Mouse (Mus musculus) 3T3-L1 (cell line): ENCODE data around the gene Wdr82.
A peak's percentile ranks its signal among the peaks of the same experiment; 100 is the strongest.

Experiments
- DNase-seq: peaks from one replicate; pipeline ENCODE4 v3.0.0-alpha.2; 2015; ENCODE audit warnings: low read depth, low spot score

Gene Wdr82

DNA sequence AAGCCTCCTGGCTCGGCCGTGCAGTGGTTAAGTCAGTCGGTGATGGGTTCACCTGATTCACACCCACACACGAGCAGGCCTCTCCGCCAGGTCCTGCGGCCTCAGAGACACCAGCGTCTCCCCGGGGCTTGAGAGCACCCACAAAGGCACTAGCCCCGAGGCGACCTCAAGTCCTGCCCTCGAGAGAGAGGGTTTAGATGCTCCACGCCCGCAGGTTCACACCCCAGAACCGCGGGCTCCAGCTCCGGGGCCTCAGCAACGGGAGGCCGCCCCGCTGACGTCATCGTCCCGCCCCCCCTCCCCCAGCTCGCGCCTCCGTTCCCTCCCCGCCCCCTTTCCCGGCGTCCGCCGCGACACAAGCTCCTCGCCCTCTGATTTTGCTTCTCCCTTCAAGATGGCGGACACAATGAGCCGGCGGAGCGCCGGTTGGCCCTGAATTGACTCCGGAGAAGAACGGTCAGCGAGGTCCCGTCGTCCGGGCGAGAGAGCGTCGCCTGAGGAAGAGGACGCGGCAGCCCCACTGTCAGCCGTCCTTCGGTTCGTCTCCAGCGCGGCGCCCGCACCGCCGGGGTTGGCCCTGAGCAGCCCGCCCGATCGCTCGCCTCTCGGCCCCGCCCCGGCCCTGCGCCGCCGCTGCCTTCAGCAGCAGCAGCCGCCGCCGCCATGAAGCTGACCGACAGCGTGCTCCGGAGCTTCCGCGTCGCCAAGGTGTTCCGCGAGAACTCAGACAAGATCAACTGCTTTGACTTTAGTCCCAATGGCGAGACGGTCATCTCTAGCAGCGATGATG is at the start of gene Wdr82:
Wdr82 (plus strand) TSS at position 373 of the 790 bp plus-strand sequence.
- peak; percentile 88 for DNase-seq

DNA sequence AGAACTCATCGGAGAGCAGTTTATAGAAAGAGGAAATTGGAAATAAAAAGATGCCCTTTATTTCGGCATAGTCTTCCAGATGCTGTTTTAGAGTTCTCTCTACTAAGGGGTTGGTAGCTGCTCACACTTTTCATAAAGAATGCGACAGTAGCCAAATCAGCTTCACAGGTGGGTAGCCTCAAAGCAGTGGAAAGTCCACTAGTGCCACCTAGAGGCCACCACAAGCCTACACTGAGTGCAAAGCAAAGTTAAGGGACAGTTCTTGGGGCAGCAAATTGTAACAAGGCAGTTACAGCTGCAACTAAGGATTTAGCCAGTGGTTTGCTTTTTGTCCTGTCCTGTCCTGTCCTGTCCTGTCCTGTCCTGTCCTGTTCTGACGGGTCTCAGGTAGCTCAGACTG is 47.1 kb upstream of the Wdr82 start:
- DNase-seq, result peak; percentile 53

DNA sequence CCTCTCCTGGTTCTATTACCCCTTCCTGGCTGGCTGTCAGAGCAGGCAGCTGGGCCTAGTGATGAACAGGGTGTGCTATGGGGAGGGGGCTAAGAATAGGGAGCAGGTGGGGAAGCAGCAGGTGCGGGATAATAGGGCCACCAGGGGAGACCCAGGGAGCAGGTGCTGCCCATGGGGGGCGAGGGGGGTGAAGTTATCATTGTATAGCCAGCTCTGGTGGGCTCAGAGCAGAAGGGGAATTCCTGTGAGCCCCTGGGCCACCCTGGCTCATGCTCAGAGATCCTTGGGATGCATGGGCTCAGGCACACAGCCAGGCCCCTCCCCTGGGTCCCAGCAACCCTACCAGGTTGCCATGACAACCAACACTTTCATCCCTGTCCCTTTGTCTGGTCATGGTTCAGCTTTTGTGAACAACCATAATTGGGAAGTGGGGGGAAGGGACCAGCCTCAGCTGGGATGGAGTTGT is 43.9 kb upstream of the Wdr82 start:
- DNase-seq, result no peak

DNA sequence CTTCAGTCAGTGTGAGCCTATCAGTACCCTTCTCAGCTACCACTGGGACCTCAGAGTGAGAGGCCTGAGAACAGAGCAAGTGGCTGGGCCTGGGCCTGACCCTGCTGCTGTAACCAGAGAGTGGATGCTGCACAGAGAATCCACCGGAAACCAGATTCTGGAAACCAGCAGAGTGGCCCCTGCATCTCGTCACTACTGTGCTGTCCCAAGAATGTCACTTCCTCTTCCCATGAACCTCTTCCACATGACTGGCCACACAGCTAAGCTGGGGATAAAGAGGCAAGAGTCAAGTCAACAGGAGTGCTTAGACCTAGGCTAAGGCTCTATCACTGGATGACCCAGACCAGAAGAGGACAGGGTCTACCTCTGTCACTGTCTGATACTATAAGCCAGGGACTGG is 41.7 kb upstream of the Wdr82 start:
- DNase-seq, result no peak

DNA sequence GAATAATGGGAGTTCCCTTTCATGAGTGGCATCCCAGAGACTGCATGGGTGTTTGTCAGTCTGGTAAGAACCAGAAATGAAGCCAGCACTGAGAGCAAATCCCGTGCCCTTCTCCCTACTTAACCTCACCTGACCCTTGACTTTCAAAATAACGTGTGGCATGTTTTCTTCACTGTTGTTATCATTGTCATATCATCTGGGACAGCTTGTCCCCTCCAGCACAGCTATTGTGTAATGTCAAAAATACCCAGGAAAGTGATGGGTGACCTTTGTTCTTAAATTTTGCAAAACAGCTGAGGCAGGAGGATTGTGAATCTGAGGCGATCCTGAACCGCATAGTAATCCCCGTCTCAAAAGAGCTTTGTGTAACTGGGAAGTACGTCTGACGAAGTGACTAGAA is 40.5 kb upstream of the Wdr82 start:
- no peak for DNase-seq

DNA sequence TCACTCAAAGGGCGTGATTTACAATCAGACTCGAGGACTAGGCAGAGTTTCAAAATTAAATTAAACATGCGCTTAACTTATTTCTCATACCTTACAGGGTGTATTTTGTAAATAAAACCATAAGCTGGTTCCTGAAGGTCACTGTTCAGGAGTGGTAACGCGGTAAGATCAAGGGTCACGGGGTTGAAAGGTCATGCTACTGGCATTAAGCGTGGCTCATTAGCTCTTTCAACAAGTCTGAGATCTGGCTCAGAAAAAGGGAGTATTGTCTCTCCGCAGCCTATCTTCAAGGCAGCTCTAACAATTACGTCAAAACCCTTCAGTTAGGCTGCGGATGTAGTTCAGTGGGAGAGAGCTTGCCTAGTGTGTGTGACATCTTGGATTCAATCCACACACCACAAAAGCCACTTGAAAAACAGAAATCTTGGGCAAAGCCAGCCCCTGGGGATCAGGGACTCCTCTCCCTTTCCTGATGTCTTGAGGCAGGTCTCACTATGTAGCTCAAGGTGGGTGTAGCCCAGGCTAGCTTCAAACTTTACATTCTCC is 33.0 kb upstream of the Wdr82 start:
- no peak for DNase-seq

DNA sequence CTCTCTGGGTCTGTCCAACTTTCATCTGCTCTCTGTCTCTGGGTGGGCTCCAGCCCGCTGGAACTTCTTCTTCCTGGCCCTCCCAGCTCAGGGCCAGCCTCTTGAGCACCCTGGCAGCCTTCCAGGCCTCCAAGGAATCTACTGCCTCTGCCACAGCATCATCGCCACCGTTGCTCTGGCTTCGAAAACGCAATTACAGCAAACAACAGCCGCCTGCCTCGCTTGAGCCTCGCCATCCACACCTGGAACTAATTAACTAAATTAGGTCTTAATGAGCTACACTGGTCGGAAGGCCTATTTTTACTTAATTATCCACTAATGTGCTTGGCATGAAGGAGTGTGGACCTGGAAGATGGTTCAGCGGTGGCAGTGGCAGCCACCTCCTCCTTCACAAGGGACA is 31.0 kb upstream of the Wdr82 start:
- no peak for DNase-seq

DNA sequence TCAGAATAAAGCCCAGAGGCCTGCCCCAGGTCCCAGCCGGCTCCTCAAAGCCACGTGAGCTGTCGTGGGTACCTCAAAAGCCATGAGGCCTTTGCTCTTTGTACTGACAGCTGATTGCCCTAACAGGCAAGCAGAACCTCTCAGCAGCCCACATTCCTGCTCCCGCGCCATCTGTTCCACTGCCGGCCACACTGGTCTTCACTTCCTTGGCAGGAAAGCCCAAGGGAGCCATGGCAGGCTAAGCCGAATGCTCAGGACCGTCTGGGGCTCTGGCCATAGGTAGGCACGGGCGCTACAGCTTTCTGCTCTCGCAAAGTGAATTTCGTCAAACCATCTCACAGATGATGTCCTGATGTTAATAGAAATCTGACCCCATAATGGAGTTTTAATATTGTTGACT is 28.8 kb upstream of the Wdr82 start:
- DNase-seq, result no peak

DNA sequence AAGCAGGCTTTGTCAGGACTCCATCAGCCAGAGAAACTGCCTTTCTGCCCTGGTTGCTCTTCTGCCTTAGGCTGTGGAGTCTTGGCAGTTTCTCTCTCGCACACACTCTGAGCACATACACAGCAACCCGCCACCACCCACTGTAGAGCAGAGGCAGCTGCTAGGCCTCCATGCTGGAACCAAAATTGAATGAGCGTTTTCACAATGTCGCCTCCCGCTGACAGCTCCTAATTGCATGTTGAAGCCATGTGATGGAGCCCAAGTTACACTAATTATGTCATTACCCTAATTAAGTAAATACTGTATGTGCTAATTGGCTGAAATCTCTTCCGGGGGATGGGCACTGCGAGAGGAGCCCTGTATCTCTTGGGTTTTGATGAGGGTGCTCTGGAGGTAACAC is 26.6 kb upstream of the Wdr82 start:
- no peak for DNase-seq

DNA sequence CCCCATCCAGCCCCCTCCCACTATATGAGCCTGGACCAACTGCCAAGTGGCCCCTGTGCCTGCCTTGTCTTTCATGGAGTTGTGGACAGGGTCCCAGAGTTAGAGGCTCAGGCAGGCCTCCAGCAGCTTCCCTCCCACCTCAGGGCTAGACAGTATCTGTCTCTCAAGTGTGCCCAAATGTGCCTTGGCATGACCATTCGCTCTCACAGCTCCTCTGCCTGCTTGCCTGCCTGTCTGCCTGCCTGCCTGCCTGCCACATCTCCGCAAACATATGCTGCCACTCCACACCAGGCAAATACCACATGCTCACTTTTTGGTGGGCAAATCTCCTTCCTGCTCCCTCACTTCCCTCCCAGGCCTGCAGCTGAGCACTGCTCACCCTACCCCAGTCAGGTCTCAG is 25.1 kb upstream of the Wdr82 start:
- no peak for DNase-seq

DNA sequence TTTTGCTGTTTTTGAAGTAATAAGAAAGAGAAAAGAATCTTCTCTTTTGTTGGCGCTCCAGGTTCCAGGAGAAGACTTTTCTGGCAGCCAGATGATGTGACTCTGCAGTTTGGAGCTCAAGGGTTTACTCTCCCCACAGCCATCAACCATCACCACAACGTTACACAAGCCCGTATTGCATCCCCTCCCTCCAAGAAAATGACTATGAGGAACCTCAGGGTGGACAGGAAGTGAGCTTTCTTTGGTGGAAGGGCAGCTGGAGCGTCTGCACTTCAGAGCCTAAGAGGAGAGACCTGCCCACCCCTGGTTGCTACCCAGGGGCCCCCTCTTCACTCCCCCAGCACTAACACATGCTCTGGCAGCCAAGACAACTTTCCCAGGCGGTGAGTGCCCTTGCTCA is 23.4 kb upstream of the Wdr82 start:
- DNase-seq, result no peak

DNA sequence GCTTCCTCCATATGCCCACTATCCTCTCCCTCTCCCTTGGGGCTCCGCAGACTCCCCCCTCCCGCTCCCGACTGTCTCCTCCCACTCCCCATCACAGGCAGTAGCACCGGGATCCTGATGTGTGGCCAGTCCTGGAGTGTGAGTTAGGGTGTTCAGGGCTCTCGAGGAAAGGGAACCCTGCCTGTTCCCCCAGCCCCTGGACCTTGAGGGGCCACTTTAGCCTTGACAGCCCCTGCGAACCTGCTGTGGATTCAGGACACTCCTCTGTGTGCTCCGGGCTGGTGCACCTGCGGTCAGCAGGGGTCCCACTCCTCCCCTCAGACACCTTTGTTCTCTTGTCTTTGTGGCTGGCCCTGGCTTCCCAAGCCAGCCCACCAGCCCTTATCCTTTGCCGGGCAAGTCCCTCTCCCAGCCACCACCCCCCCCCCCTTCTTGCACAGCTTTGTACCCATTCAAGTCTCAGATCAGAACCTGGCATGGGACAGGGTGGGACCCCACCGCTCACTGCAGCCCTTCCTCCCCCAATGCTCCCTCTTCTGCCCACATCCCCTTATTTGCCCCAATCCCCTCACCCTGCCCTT is 22.8 kb upstream of the Wdr82 start:
- no peak for DNase-seq

DNA sequence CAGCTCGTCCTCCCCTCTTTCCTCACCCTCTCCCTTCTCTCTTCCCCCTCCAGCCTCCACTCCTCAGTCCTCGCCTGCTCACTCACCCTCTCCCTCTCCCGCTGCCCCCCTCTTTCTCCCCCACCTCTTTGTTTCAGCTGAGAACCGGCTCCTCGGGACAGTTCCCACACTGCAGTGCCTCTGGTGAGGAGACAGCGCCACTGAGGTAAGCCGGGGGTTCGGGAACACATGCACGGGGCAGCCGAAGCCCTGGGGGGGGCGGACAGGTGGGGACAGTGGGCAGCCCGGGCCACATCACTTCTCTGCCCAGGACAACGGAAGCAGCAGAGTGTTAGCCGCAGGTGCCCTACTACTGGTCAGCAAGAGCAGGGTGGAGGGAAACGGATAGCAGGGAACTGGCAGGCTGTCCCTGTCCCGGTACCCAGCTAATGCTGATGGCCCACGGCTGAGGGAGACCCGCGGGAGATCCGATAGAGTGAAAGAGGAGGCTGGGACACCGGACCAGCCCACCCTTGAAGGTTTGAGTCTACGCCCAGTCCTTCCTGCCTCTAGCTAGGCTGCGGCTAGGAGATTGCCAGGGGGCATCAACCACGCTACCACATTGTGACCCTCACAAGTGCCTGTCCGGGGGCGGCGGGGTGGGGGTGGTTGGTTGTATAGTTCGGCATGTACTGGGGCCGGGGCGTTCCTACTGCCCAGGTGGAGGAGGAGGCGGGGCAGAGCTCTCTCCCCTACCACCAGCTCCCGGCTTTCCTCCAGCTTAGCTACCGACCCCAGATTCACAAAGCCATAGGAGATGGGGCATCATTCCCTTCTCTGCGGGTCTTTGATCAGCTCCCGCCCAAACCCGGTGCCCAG is 22.0 kb upstream of the Wdr82 start:
- DNase-seq, result no peak

DNA sequence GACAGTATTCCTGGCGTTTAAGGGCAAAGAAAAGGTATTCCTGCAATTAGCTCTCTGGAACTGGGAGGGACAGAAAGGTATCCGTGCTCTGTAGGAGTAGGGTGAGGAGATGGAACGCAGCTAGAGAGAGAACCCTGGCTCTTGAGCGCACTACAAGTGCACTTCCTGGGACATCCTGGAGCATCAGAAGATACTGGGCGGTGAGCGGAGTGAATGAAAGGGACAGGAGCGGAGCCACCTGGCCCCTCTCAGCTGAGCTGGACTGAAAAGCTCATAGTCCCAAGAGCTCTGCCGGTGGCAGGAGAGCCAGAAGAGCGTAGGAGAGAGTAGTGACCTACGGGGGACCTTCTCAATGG is 21.4 kb upstream of the Wdr82 start:
- DNase-seq, result no peak

DNA sequence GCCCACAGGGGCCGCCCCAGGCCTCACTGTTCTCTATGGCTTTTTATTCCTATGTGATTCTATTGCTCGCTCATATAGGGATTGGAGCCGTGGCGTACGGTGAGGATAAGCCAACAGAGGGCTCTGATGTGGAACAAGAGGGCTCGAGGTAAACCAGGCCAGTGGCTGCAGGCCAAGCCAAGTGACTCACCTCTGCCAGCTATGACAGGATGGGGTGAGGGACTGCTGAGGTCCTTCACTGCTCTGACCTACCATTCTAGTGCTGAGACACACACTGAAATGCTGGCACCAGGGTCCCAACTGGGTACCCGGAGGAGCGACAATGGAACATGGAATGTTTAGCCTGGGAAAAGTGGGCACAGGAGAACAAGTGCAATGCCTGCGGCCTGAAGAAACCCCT is 16.6 kb upstream of the Wdr82 start:
- DNase-seq, result peak; percentile 67

DNA sequence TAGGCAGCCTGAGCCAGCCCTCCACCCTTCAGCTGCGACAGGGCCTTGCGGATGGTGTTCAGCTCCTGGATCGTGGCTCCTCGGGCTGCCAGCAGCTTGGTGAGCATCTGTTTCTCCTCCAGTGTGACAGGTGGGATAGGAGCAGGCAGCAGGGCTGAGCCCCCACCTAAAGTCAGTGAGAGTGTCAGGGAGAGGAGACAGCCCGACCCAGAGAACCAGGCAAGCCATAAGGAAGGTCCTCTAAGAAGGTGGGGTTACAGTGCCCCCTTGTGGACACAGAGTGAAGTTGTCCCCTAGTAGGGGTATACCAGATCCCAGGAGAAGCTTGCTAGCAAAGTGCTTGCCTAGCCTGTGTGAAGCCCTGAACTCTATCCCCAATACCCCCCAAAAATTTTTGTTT is 14.3 kb upstream of the Wdr82 start:
- peak; percentile 83 for DNase-seq

DNA sequence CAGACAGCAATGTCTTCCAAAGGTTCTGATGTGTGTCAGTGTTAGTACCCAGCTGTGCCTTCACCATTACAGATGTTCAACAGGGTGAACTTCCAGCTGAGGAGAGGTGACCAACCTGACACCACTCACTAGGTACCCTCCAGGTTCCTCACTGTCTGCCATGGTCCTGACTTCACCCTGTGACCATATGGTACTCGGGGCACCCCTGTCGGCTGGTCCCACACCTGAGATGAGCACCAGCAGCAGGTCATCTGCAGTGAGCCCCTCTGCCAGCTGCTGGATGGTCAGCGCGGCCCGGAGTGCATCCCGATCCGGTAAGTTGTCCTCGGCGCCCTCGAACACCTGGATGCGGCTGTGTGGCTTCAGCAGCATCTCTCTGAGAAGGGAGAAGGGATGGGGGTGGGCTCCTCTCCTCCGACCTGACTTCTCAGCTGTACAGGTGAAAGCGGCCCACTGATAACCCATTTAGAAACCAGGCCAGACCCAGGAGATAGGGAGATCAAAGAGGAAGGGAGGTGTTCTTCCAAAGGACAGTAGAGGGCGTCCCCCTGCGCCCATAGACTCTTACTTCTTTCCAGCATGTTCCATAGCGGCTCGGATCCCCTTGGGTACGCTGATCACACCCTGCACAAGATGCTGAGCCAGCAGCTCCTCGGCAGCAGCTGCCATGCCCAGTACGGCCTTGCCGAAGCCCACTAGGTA is 13.7 kb upstream of the Wdr82 start:
- no peak for DNase-seq

DNA sequence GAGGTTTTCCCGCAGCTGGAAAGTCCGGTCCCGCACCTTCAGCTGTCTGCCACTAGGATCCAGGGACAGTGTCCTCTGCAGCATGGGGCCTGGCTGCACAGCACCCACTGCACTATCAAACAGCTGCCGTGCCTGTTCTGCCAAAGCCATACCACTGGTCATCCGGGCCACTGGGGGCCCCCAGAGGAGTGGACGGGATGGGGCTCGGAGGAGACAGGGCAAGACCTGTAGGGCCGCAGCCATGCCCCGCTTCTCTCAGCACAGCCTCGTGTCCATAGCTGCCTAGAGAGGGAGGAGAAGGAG is 13.2 kb upstream of the Wdr82 start:
- no peak for DNase-seq

DNA sequence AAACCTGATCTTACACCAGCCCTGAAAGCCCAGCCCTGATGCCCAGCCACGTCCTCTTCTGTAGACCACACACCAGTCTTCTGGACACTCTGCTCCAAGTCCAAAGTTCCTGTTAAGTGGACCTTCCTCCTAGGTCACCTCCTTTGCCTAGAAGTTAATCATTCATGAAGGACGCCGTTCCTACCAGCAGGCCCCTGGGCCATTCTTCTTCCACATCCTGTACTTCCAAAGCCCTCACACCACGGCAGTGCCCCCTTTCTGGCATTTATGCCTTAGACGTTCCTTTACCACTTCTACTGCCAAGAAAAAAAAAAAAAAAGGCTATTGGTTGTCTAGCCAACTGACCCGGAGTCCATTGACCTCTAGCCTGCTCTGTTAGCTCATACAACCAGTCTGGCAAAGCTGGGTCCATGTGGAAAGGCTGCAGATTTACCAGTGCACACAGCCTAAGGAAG is 12.7 kb upstream of the Wdr82 start, which contains the start of gene Glyctk:
Glyctk (minus strand) TSS at position 102 of the 455 bp plus-strand sequence.
- DNase-seq, result no peak

DNA sequence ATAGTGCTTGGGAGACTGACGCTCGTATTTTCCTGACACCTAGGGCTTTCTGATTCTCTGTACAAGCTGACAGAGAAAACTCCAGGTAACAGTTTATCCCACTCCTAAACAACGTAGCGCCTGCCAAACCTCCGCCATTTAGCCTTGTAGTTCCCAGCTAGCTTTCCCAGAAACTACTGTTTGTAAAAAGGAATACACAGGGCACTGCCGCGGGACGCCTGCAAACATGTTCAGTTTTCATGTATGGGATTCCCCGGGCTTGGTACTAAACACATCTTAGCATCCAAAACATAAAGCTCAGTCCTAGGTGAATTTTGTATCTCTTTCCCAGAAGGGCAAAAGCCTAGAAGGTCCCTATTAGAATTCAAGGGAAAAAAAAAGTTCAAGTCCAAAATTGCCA is 11.5 kb upstream of the Wdr82 start:
- no peak for DNase-seq

DNA sequence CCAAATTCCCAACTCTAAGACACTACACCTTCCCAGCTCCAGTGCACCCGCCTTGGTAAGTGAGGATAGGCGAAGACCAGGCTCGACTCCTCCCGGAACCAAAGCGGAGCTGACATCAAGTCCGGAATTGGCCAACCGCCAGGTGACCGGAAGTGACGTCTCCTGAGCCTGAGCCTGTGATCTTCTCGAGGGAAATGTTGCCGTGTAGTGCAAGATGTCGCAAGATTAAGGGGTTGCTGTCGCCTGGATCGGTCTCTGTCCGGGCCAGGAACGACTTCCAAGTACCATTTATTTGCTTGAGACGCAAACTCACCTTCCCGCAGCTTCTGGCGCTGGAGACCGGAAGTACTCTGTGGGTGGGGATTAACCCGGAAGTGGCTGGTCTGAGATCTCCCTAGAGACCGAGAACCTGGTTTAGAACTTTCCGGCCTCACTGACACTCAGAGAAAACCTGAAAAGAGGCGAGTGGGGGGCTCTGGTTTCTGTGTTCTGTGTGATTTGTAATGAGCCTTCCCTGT is 10.9 kb upstream of the Wdr82 start:
- peak; percentile 96 for DNase-seq
